Mouse (Mus musculus) kidney, adult 8-10 months (tissue): ENCODE measurements around the gene Hist2h2bb.
A peak's percentile ranks its signal among the peaks of the same experiment; 100 is the strongest.
"Not testable (repeated sequence)": the region's sequence is repeated elsewhere in the genome, so short reads cannot be mapped to it uniquely, and the experiment has no call there.

Experiments
- DNase-seq, 2 experiments: peaks; one replicate each; pipeline ENCODE4 v3.0.0; 2022

Gene Hist2h2bb

GRCm38 (mm10) chr3:96266132-96266710, 3.3 kb upstream of the Hist2h2bb start:
- no peak for DNase-seq

- no peak for DNase-seq
Measured at GRCm38 (mm10) chr3:96267541-96267940, 2.0 kb upstream of the Hist2h2bb start.

GRCm38 (mm10) chr3:96268051-96268775, 1.3 kb upstream of the Hist2h2bb start, which contains the start of gene Hist2h3b:
Gene Hist2h3b (plus strand): TSS chr3:96268654.
- DNase-seq: peak; percentile 83 to 86

GRCm38 (mm10) chr3:96268776-96269378, 675 bp upstream of the Hist2h2bb start:
- DNase-seq: peak in 1 of 2 experiments; percentile 14

GRCm38 (mm10) chr3:96273591-96274465, 4.3 kb downstream of the Hist2h2bb start:
- DNase-seq: no peak

GRCm38 (mm10) chr3:96277428-96277799, 7.9 kb downstream of the Hist2h2bb start:
- no peak for DNase-seq

- DNase-seq: peak; percentile 80 to 82
Measured at GRCm38 (mm10) chr3:96277800-96278624, 8.5 kb downstream of the Hist2h2bb start.

GRCm38 (mm10) chr3:96280660-96281059, 11.1 kb downstream of the Hist2h2bb start:
- DNase-seq: no peak

GRCm38 (mm10) chr3:96284457-96284856, 14.9 kb downstream of the Hist2h2bb start:
- DNase-seq: peak in 1 of 2 experiments; percentile 24

GRCm38 (mm10) chr3:96287334-96287733, 17.8 kb downstream of the Hist2h2bb start:
- not testable (repeated sequence) for DNase-seq

GRCm38 (mm10) chr3:96289201-96289600, 19.6 kb downstream of the Hist2h2bb start:
- no peak for DNase-seq

- not testable (repeated sequence) for DNase-seq
Measured at GRCm38 (mm10) chr3:96290727-96291126, 21.2 kb downstream of the Hist2h2bb start.

GRCm38 (mm10) chr3:96292641-96293040, 23.1 kb downstream of the Hist2h2bb start:
- no peak for DNase-seq

- no peak for DNase-seq
Measured at GRCm38 (mm10) chr3:96293368-96293767, 23.8 kb downstream of the Hist2h2bb start.

- DNase-seq: no peak
Measured at GRCm38 (mm10) chr3:96293787-96294186, 24.2 kb downstream of the Hist2h2bb start, which contains the start of gene Fcgr1. Gene Fcgr1 (minus strand): TSS chr3:96293969.

GRCm38 (mm10) chr3:96298360-96298759, 28.8 kb downstream of the Hist2h2bb start:
- DNase-seq: no peak

- no peak for DNase-seq
Measured at GRCm38 (mm10) chr3:96299562-96299961, 30.0 kb downstream of the Hist2h2bb start.

GRCm38 (mm10) chr3:96300706-96301529, 31.4 kb downstream of the Hist2h2bb start:
- DNase-seq: peak in 1 of 2 experiments; percentile 11

GRCm38 (mm10) chr3:96302076-96302475, 32.5 kb downstream of the Hist2h2bb start:
- DNase-seq: no peak

GRCm38 (mm10) chr3:96306506-96306905, 37.0 kb downstream of the Hist2h2bb start:
- no peak for DNase-seq

- DNase-seq: no peak
Measured at GRCm38 (mm10) chr3:96309441-96309840, 39.9 kb downstream of the Hist2h2bb start.
